Mouse (Mus musculus) liver, postnatal 0 days (tissue): Measurements from ENCODE around the gene Rb1. TPM values are rescaled to one million over a fixed set of nuclear protein-coding genes. Genes with fewer than 3 reads are reported as not detected.

Source experiments
- ATAC-seq: fragments of 200-750 bp; cut with Nextera tagmentation; 2 replicates; pipeline ENCODE4 v1.8.0; 2017; ENCODE audit warnings: mild to moderate bottlenecking, moderate library complexity
- DNase-seq: peaks from one replicate; pipeline ENCODE4 v3.0.0-alpha.2; 2016
- H3K27ac ChIP-seq: fragments of 300-500 bp; sonication (generic); 2 replicates; pipeline ENCODE4 v1.5.1; 2014; ENCODE audit warnings: antibody characterized with exemption, moderate library complexity, mild to moderate bottlenecking, low read depth
- H3K27me3 ChIP-seq: fragments of 300-500 bp; sonication (generic); 2 replicates; pipeline ENCODE4 v1.6.1; 2014; ENCODE audit warnings: low read length, control low read depth, mixed read lengths; ENCODE audit not compliant: insufficient read depth
- H3K36me3 ChIP-seq: fragments of 300-500 bp; sonication (generic); replicated peaks from 2 replicates; pipeline ENCODE4 v1.6.1; 2014; ENCODE audit warnings: mild to moderate bottlenecking, control low read depth, low read length, moderate library complexity, mixed read lengths; ENCODE audit not compliant: insufficient read depth
- H3K4me1 ChIP-seq: fragments of 300-500 bp; sonication (generic); 2 replicates; pipeline ENCODE4 v1.6.1; 2014; ENCODE audit warnings: antibody characterized with exemption, mild to moderate bottlenecking, control low read depth; ENCODE audit not compliant: insufficient read depth
- H3K4me2 ChIP-seq: fragments of 300-500 bp; sonication (generic); 2 replicates; pipeline ENCODE4 v1.6.1; 2014; ENCODE audit warnings: low read depth, mild to moderate bottlenecking, low read length, moderate library complexity, mixed read lengths
- H3K4me3 ChIP-seq: fragments of 300-500 bp; sonication (generic); 2 replicates; pipeline ENCODE4 v1.5.1; 2014; ENCODE audit warnings: low read depth, low read length
- H3K9ac ChIP-seq: fragments of 300-500 bp; sonication (generic); replicated peaks from 2 replicates; pipeline ENCODE4 v1.6.1; 2014; ENCODE audit warnings: mild to moderate bottlenecking, moderate library complexity
- H3K9me3 ChIP-seq: fragments of 300-500 bp; sonication (generic); 2 replicates; pipeline ENCODE4 v1.6.1; 2016; ENCODE audit warnings: mild to moderate bottlenecking, control low read depth, low read length, mixed read lengths
- CTCF ChIP-seq: sonication (generic); IDR thresholded peaks from 2 replicates; pipeline ENCODE4 v1.5.1; 2016; ENCODE audit warnings: antibody characterized with exemption, low read depth
- EP300 ChIP-seq: IDR thresholded peaks from 2 replicates; pipeline ENCODE4 v1.6.1; 2016; ENCODE audit warnings: antibody characterized with exemption, low read depth, mild to moderate bottlenecking
- WGBS: fragments of 180-500 bp; shearing (Covaris S2); extraction: QIAGEN DNeasy Blood & Tissue Kit; methylation state at CpG from one replicate; pipeline ENCODE4 v1.1.7; 2014; ENCODE audit not compliant: insufficient replicate concordance; 5-methylcytosine and 5-hydroxymethylcytosine counted together
- polyA plus RNA-seq: library from polyadenylated mRNA; unstranded; fragments of >200 nt; fragmentation: Nextera tagmentation; extraction: Ambion mirVana; gene quantifications from 2 replicates; pipeline ENCODE4 v1.2.1, GENCODE M21; 2015

Rb1 gene
- polyA plus RNA-seq, 1 experiment from 2014 or later = 23.6 TPM

- H3K4me1 ChIP-seq = peaks cover 33% of the 10 kb centered on the region
- H3K27ac ChIP-seq = no peak overlapping the region; the same call in 1 of the 2 replicates
- H3K36me3 ChIP-seq = peaks cover 7% of the 10 kb centered on the region; the same call in 1 of the 2 replicates
- no peaks in the 10 kb centered on the region for H3K27me3 ChIP-seq
- H3K4me2 ChIP-seq = no peak overlapping the region
- no peaks in the 10 kb centered on the region for H3K9me3 ChIP-seq
- WGBS = 78% methylated on average over 13 of the region's 13 CpGs
- DNase-seq = no peak
- TF ChIP-seq CTCF (no peak), EP300 (no peak)
- no peak overlapping the region for H3K4me3 ChIP-seq
- H3K9ac ChIP-seq = no peak overlapping the region
- ATAC-seq = peak; percentile 85
Measured at GRCm38 (mm10) chr14:73169926-73170844, 155.4 kb downstream of the Rb1 start.

GRCm38 (mm10) chr14:73168605-73169004 lies 157.0 kb downstream of the Rb1 start:
- no peaks in the 10 kb centered on the region for H3K27me3 ChIP-seq
- 72% methylated on average over 6 of the region's 6 CpGs for WGBS
- no peak overlapping the region for H3K4me3 ChIP-seq

GRCm38 (mm10) chr14:73165136-73165535 lies 160.5 kb downstream of the Rb1 start:
- Histone ChIP-seq H3K4me3 (no peak overlapping the region), H3K9ac (no peak overlapping the region), H3K9me3 (no peaks in the 10 kb centered on the region), H3K36me3 (peaks cover 18% of the 10 kb centered on the region), H3K27ac (no peak overlapping the region), H3K4me2 (no peak overlapping the region), H3K4me1 (peaks cover 26% of the 10 kb centered on the region), H3K27me3 (no peaks in the 10 kb centered on the region)
- 76% methylated on average over 6 of the region's 6 CpGs for WGBS
- no peak for ATAC-seq
- no peak for DNase-seq
- TF ChIP-seq EP300 (no peak), CTCF (no peak)

More at GRCm38 (mm10) chr14:73168605-73169004, 157.0 kb downstream of the Rb1 start:
- Histone ChIP-seq H3K4me1 (peaks cover 24% of the 10 kb centered on the region), H3K4me2 (no peak overlapping the region), H3K9ac (no peak overlapping the region), H3K36me3 (peaks cover 12% of the 10 kb centered on the region), H3K9me3 (no peaks in the 10 kb centered on the region), H3K27ac (no peak overlapping the region)
- DNase-seq = no peak
- no peak for ATAC-seq
- TF ChIP-seq EP300 (no peak), CTCF (no peak)

GRCm38 (mm10) chr14:73163363-73163998 lies 162.1 kb downstream of the Rb1 start:
- peaks cover 17% of the 10 kb centered on the region; the same call in 1 of the 2 replicates for H3K4me1 ChIP-seq

GRCm38 (mm10) chr14:73162192-73162800 lies 163.3 kb downstream of the Rb1 start:
- Histone ChIP-seq H3K4me2 (no peak overlapping the region), H3K36me3 (peaks cover 18% of the 10 kb centered on the region), H3K4me3 (no peak overlapping the region), H3K9ac (no peak overlapping the region), H3K9me3 (no peaks in the 10 kb centered on the region), H3K4me1 (peaks cover 17% of the 10 kb centered on the region; the same call in 1 of the 2 replicates), H3K27me3 (no peaks in the 10 kb centered on the region), H3K27ac (peak overlapping the region; percentile 66)
- TF ChIP-seq CTCF (no peak), EP300 (peak; percentile 17; the same call in 1 of the 2 replicates)
- ATAC-seq (peak; percentile 93), DNase-seq (peak; percentile 58)
- 63% methylated on average over 13 of the region's 13 CpGs for WGBS

More at GRCm38 (mm10) chr14:73163363-73163998, 162.1 kb downstream of the Rb1 start:
- DNase-seq = no peak
- Histone ChIP-seq H3K9ac (no peak overlapping the region), H3K9me3 (no peaks in the 10 kb centered on the region), H3K27me3 (no peaks in the 10 kb centered on the region), H3K27ac (no peak overlapping the region), H3K4me3 (no peak overlapping the region), H3K36me3 (peaks cover 18% of the 10 kb centered on the region), H3K4me2 (no peak overlapping the region)
- no peak for TF ChIP-seq EP300
- WGBS = 72% methylated on average over 10 of the region's 10 CpGs
- no peak for ATAC-seq

- ATAC-seq = no peak
- peaks cover 13% of the 10 kb centered on the region for H3K36me3 ChIP-seq
- no peak overlapping the region for H3K9ac ChIP-seq
- DNase-seq = no peak
- no peak overlapping the region for H3K4me3 ChIP-seq
- WGBS = 78% methylated on average over 5 of the region's 5 CpGs
- no peak for TF ChIP-seq CTCF
- TF ChIP-seq EP300 = no peak
- no peak overlapping the region for H3K4me2 ChIP-seq
- H3K4me1 ChIP-seq = peaks cover 17% of the 10 kb centered on the region; the same call in 1 of the 2 replicates
- H3K27me3 ChIP-seq = no peaks in the 10 kb centered on the region
- no peak overlapping the region for H3K27ac ChIP-seq
- H3K9me3 ChIP-seq = no peaks in the 10 kb centered on the region
Measured at GRCm38 (mm10) chr14:73161303-73161702, 164.3 kb downstream of the Rb1 start.
